Mouse (Mus musculus): ENCODE results near the gene Ctsl.

Ctsl gene

GRCm38 (mm10) chr13:64373695-64374094 is 3.0 kb upstream of the Ctsl start:
- DNase-seq (ENCODE audit: low spot score), result no peak

- DNase-seq (ENCODE audit: low spot score), result peak; percentile 72
Observed at GRCm38 (mm10) chr13:64369805-64370172, 901 bp downstream of the Ctsl start.

GRCm38 (mm10) chr13:64368596-64368995 is 2.1 kb downstream of the Ctsl start:
- DNase-seq (ENCODE audit: low spot score), result no peak

- no peak for DNase-seq (ENCODE audit: low spot score)
Observed at GRCm38 (mm10) chr13:64367615-64368014, 3.1 kb downstream of the Ctsl start.

DNA sequence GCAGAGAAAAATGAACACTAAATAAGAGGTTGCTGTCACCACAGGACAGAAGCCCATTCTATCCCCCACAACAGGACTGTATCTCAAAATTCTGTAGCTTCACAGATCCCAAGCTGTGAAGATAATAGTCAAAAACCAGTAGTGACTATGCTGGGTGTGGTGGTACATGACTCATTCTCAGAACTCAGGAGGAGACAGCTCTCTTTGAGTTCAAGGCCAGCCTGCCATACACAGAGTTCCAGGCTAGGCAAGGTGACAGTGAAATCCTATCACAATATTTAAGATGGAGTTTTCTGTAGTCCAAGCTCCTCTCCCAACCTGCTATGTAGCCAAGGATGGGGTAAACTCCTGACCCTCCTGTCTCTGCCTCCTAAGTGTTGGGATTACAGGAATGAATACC is 5.4 kb downstream of the Ctsl start:
- no peak for DNase-seq (ENCODE audit: low spot score)

- peak; percentile 31 for DNase-seq (ENCODE audit: low spot score)
Observed at GRCm38 (mm10) chr13:64364258-64364657, 6.4 kb downstream of the Ctsl start.

- DNase-seq (ENCODE audit: low spot score), result no peak
Observed at GRCm38 (mm10) chr13:64362139-64362538, 8.6 kb downstream of the Ctsl start.

DNA sequence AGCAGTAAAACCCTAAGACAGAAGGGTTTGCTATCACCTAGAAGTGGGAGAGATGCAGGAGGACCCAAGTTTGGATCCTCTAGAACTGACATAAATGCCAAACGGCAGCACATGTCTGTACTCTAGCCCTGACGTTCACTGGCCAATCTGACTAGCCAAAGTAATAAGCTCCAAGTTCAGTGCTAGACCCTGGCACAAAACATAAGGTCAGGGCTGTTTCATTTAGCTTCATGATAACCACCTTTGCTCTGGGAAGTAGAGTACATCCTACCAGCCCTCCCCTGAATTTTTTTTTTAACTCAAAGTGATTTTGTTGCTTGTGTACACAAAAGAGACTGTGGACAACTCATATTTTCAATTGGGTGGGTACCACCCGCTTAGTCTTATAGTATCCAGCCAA is 9.7 kb downstream of the Ctsl start:
- no peak for DNase-seq (ENCODE audit: low spot score)

- no peak for DNase-seq (ENCODE audit: low spot score)
Observed at GRCm38 (mm10) chr13:64359702-64360101, 11.0 kb downstream of the Ctsl start.

GRCm38 (mm10) chr13:64358476-64358875 is 12.2 kb downstream of the Ctsl start:
- no peak for DNase-seq (ENCODE audit: low spot score)

DNA sequence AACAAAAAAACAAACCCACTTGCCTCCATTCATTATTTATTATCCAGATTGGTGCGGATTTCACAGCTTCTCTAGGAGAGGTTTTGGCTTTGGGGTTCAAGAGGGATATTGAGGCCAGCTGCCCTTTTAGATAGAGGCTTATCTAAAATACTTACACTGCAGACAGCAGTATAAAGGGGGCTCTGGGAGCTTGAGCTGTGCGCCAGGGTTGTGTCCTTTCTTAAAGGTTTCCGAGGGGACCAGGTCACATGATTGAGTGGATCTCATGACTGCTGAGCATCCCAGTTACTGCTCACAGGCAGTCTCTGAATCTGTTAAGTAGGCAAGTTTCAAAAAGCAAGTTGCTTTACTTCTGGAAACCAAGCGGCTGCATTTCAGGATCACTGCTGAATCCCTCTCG is 13.3 kb downstream of the Ctsl start:
- no peak for DNase-seq (ENCODE audit: low spot score)

DNA sequence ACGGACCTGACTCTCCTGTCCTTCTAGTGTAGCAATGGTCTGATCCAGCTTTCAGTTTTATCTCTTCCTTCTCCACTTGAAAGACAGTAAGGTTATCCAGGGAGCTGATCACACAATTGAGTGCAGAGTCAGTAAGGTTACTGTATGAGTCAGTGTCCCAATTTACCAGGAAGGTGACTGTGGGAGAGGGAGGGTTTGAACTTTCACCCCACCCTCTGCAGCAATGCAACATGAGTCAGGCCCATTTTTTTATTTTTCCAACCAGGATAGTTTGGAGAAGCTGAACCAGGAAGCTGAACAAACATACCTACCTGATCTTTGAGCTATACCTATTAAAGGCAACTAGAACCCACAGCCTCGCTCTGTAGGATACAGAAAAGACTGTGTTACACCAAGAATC is 21.2 kb downstream of the Ctsl start:
- no peak for DNase-seq (ENCODE audit: low spot score)

- peak; percentile 30 for DNase-seq (ENCODE audit: low spot score)
Observed at GRCm38 (mm10) chr13:64344082-64344501, 26.6 kb downstream of the Ctsl start.

DNA sequence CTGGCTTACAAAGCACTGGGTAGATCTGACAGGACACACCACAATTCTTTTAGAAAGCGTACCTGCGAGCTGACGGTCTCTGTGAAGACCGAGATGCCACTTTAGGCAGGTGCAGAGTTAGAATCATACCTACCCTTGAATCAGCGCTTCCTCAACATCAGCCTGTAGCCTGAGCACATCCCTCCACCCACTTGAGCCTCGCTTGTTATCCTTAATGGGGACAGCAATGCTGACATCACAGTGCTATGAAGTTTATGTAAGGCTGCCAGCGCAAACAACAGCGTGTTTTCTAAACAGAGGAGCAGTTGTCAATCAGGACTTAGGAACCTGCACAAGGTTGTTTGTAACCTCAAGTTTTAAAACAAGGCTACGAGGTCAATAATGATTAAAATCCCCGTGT is 27.1 kb downstream of the Ctsl start:
- DNase-seq (ENCODE audit: low spot score), result peak; percentile 14

GRCm38 (mm10) chr13:64335546-64336132 is 35.1 kb downstream of the Ctsl start:
- DNase-seq (ENCODE audit: low spot score), result no peak

DNA sequence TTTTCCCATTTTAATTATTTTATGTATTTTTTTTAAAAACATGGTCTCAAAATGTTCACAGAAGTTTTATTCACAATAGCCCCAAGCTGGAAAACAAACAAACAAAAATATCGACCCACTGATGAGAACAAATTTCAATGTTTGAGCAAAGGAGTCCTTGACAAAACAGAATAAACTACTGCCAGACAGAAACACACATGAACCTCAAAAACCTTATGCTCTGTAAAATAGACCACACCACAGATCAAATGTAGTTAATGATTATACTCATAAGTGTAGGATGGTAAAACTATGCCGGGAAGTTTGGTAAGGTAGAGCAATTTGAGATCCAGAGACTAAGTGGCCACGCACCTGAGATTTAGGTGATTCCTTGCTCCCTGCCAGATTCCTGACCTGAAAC is 37.6 kb downstream of the Ctsl start:
- no peak for DNase-seq (ENCODE audit: low spot score)

DNA sequence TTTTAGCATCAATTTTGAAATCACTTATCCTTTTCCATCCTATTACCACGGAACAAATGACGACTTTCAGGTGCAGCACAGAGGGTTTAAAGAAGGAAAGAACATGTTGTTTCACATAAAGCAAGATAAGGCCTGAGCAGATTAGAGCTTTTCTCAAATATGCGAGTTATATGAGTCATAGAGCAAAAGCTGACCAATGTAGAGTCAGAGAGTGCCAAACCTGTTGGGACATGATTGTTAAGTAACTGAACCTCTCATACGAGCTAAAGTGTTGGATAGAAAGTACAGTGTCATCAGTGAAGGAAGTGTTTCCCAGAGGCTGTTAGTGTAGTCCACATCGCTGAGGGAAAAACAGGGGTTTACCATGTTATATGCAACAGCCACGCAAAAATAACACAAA is 38.4 kb downstream of the Ctsl start:
- no peak for DNase-seq (ENCODE audit: low spot score)

GRCm38 (mm10) chr13:64322561-64323281 is 48.0 kb downstream of the Ctsl start:
- DNase-seq (ENCODE audit: low spot score), result no peak

DNA sequence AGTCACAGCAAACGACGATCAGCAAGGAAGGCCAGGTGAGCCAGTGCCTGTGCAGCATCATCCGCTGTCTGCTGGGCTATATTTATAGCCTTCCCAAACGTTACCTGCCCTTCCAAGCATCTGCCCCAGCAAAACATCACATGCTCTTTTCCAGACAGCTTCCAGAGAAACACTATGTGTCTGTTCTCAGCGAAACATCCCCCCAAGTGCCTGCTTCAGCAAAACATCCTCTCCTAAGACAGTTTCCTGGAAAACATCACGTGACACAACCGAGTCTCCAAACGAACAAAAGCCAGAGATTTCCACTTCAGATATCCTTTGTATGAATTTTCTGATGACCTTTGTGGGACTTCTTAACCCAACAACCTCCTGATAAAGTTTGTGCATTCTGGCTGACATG is 50.4 kb downstream of the Ctsl start:
- no peak for DNase-seq (ENCODE audit: low spot score)

DNA sequence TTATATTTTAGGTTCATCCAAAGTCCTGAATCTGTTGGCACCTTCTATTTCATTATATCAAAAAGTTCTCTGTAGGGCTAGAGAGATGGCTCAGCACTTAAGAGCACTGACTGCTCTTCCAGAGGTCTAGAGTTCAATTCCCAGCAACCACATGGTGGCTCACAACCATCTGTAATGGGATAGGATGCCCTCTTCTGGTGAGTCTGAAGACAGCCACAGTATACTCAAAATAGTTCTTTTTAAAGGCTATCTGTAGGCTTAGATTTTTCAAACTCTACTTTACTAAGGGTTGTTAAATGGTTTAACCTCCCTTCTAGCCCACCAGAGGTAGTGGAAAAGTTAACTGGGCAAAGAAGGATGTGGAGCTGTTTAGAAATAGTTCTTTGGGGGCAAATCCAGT is 50.9 kb downstream of the Ctsl start:
- no peak for DNase-seq (ENCODE audit: low spot score)

GRCm38 (mm10) chr13:64318355-64318754 is 52.3 kb downstream of the Ctsl start:
- no peak for DNase-seq (ENCODE audit: low spot score)

DNA sequence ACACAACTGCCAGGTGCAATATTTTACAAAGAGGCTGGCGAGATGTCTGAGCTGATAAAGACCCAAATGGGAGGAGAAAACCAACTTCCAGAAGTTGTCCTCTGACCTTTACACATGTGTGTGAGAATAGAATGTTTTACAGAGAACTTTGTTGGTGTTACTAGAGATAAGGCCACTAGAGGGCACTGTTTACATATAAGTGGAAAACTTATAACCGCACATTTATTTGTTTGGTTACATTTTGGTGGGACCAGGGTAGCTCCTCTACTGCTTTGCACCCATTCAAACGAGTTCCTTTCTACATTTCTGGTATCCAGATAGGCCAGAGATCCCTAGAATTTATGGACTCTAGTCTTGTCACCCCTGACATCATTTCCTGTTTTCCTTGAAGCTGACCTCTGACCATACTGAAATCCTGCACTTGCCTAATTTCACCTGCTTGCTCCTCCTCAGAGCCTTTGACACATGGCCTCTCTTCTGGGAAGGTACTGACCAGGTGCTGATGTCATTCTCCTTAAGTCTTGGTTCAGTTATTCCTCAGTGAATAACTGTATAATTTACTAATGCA is 55.1 kb downstream of the Ctsl start:
- DNase-seq (ENCODE audit: low spot score), result peak; percentile 79

- no peak for DNase-seq (ENCODE audit: low spot score)
Observed at GRCm38 (mm10) chr13:64314041-64314440, 56.6 kb downstream of the Ctsl start.

DNA sequence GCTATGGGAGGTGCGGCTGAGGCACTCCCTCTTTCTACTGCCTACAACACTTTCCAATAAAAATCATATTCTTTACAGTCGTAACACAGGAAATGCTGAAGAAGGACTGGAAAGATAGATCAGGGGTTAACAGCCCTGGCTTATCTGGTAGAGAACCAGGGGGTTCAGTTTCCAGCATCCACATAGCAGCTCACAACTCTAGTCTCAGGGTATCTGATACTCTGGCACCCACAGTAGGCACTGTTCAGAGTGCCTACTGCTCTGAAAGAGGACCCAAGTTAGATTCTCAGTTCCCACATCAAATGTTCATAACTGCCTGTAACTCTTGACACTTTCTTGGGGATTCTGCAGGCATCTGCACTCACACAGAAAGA is 57.8 kb downstream of the Ctsl start:
- no peak for DNase-seq (ENCODE audit: low spot score)
